Mouse (Mus musculus): ENCODE measurements at regions not wholly inside any gene's neighbourhood (a gene's known extent, or its start where the extent isn't known, plus 50 kb on each side); places are given as distances from the start of the nearest gene placed in this dataset.
"Not testable (repeated sequence)": the region's sequence is repeated elsewhere in the genome, so short reads cannot be mapped to it uniquely, and the experiment has no call there.

GRCm38 (mm10) chr12:71624676-71625075 lies 206.2 kb upstream of the Daam1 start:
- no peak for DNase-seq (ENCODE audit: low spot score)

- no peak for DNase-seq (ENCODE audit: low spot score)
Observed at GRCm38 (mm10) chr12:71625115-71625514, 205.8 kb upstream of the Daam1 start.

- DNase-seq (ENCODE audit: low spot score): no peak
Observed at GRCm38 (mm10) chr12:71626801-71627200, 204.1 kb upstream of the Daam1 start.

- no peak for DNase-seq (ENCODE audit: low spot score)
Observed at GRCm38 (mm10) chr12:71627421-71628339, 203.2 kb upstream of the Daam1 start.

GRCm38 (mm10) chr12:71628340-71628738 lies 202.5 kb upstream of the Daam1 start:
- no peak for DNase-seq (ENCODE audit: low spot score)

- DNase-seq (ENCODE audit: low spot score): no peak
Observed at GRCm38 (mm10) chr12:71628796-71629195, 202.1 kb upstream of the Daam1 start.

GRCm38 (mm10) chr12:71630386-71630785 lies 200.5 kb upstream of the Daam1 start:
- no peak for DNase-seq (ENCODE audit: low spot score)

GRCm38 (mm10) chr12:71636300-71636699 lies 194.6 kb upstream of the Daam1 start:
- no peak for DNase-seq (ENCODE audit: low spot score)

GRCm38 (mm10) chr12:71637248-71637647 lies 193.6 kb upstream of the Daam1 start:
- DNase-seq (ENCODE audit: low spot score): no peak

- DNase-seq (ENCODE audit: low spot score): no peak
Observed at GRCm38 (mm10) chr12:71638246-71638645, 192.6 kb upstream of the Daam1 start.

- DNase-seq (ENCODE audit: low spot score): no peak
Observed at GRCm38 (mm10) chr12:71640058-71640501, 190.8 kb upstream of the Daam1 start.

- DNase-seq (ENCODE audit: low spot score): no peak
Observed at GRCm38 (mm10) chr12:71641486-71641885, 189.4 kb upstream of the Daam1 start.

- DNase-seq (ENCODE audit: low spot score): no peak
Observed at GRCm38 (mm10) chr12:71642797-71643337, 188.0 kb upstream of the Daam1 start.

GRCm38 (mm10) chr12:71651251-71651650 lies 179.6 kb upstream of the Daam1 start:
- DNase-seq (ENCODE audit: low spot score): no peak

- no peak for DNase-seq (ENCODE audit: low spot score)
Observed at GRCm38 (mm10) chr12:71693346-71694038, 137.4 kb upstream of the Daam1 start.

- DNase-seq (ENCODE audit: low spot score): peak; percentile 41
Observed at GRCm38 (mm10) chr12:71701753-71702152, 129.1 kb upstream of the Daam1 start.

- DNase-seq (ENCODE audit: low spot score): no peak
Observed at GRCm38 (mm10) chr12:71702181-71702580, 128.7 kb upstream of the Daam1 start.

GRCm38 (mm10) chr12:71703146-71703902 lies 127.6 kb upstream of the Daam1 start:
- no peak for DNase-seq (ENCODE audit: low spot score)

- no peak for DNase-seq (ENCODE audit: low spot score)
Observed at GRCm38 (mm10) chr12:71704431-71704830, 126.4 kb upstream of the Daam1 start.

- DNase-seq (ENCODE audit: low spot score): peak; percentile 82
Observed at GRCm38 (mm10) chr12:71707727-71708369, 123.0 kb upstream of the Daam1 start.

- peak; percentile 16 for DNase-seq (ENCODE audit: low spot score)
Observed at GRCm38 (mm10) chr12:71714606-71715005, 116.3 kb upstream of the Daam1 start.

GRCm38 (mm10) chr12:71718412-71718811 lies 112.5 kb upstream of the Daam1 start:
- not testable (repeated sequence) for DNase-seq (ENCODE audit: low spot score)

All from retina, embryonic 14.5 days (tissue).